Mouse (Mus musculus) limb, embryonic 11.5 days (tissue): ENCODE measurements around the gene Map3k3. TPM values are rescaled to one million over a fixed set of nuclear protein-coding genes. Genes with fewer than 3 reads are reported as not detected.

ENCODE experiments used
- ATAC-seq: fragments of 200-750 bp; cut with Nextera tagmentation; 2 replicates; pipeline ENCODE4 v1.8.0; 2017; ENCODE audit warnings: low read depth; ENCODE audit not compliant: insufficient number of reproducible peaks, low FRiP score, low TSS enrichment
- DNase-seq: peaks from one replicate; pipeline ENCODE4 v3.0.0-alpha.2; 2015; ENCODE audit warnings: low spot score
- H3K27ac ChIP-seq: fragments of 300-500 bp; sonication (generic); replicated peaks from 2 replicates; pipeline ENCODE4 v1.5.1; 2014; ENCODE audit warnings: low read depth, mild to moderate bottlenecking, low read length
- H3K27me3 ChIP-seq: fragments of 300-500 bp; sonication (generic); 2 replicates; pipeline ENCODE4 v1.6.1; 2014; ENCODE audit warnings: mild to moderate bottlenecking, low read length, mixed read lengths; ENCODE audit not compliant: control insufficient read depth, insufficient read depth
- H3K36me3 ChIP-seq: fragments of 300-500 bp; sonication (generic); 2 replicates; pipeline ENCODE4 v1.6.1; 2014; ENCODE audit warnings: mild to moderate bottlenecking, low read length, moderate library complexity, mixed read lengths; ENCODE audit not compliant: control insufficient read depth, insufficient read depth
- H3K4me1 ChIP-seq: fragments of 300-500 bp; sonication (generic); 2 replicates; pipeline ENCODE4 v1.6.1; 2014; ENCODE audit warnings: low read length, mixed read lengths; ENCODE audit not compliant: control insufficient read depth, insufficient read depth
- H3K4me2 ChIP-seq: fragments of 300-500 bp; sonication (generic); 2 replicates; pipeline ENCODE4 v1.6.1; 2014; ENCODE audit warnings: low read depth, mild to moderate bottlenecking, moderate library complexity; ENCODE audit not compliant: severe bottlenecking
- H3K4me3 ChIP-seq: fragments of 300-500 bp; sonication (generic); 2 replicates; pipeline ENCODE4 v1.5.1; 2014; ENCODE audit warnings: low read depth, low read length
- H3K9ac ChIP-seq: fragments of 300-500 bp; sonication (generic); 2 replicates; pipeline ENCODE4 v1.6.1; 2014; ENCODE audit warnings: mild to moderate bottlenecking, low read length
- H3K9me3 ChIP-seq: fragments of 300-500 bp; sonication (generic); 2 replicates; pipeline ENCODE4 v1.6.1; 2016; ENCODE audit warnings: low read length; ENCODE audit not compliant: control insufficient read depth
- WGBS: fragments of 180-500 bp; shearing (Covaris S2); extraction: QIAGEN DNeasy Blood & Tissue Kit; methylation state at CpG from one replicate; pipeline ENCODE4 v1.1.7; 2014; 5-methylcytosine and 5-hydroxymethylcytosine counted together
- polyA plus RNA-seq: library from polyadenylated mRNA; unstranded; fragments of >200 nt; fragmentation: Nextera tagmentation; extraction: Ambion mirVana; gene quantifications from 2 replicates; pipeline ENCODE4 v1.2.1, GENCODE M21; 2014

Gene Map3k3
- polyA plus RNA-seq, 1 experiment from 2014 or later = 20.9 TPM

GRCm38 (mm10) chr11:106178036-106178782 lies 93.8 kb downstream of the Map3k3 start:
- Histone ChIP-seq H3K9me3 (no peaks in the 10 kb centered on the region), H3K4me3 (no peak overlapping the region), H3K4me1 (no peaks in the 10 kb centered on the region), H3K27ac (no peak overlapping the region), H3K36me3 (no peaks in the 10 kb centered on the region), H3K27me3 (no peaks in the 10 kb centered on the region), H3K4me2 (no peak overlapping the region), H3K9ac (no peak overlapping the region)
- ATAC-seq (no peak), DNase-seq (no peak)
- 68% methylated on average over 5 of the region's 5 CpGs for WGBS

- Histone ChIP-seq H3K4me1 (no peaks in the 10 kb centered on the region), H3K9ac (no peak overlapping the region), H3K9me3 (no peaks in the 10 kb centered on the region), H3K27ac (no peak overlapping the region), H3K27me3 (no peaks in the 10 kb centered on the region), H3K4me2 (no peak overlapping the region), H3K4me3 (no peak overlapping the region), H3K36me3 (no peaks in the 10 kb centered on the region)
- no peak for DNase-seq
- no peak for ATAC-seq
- WGBS = 83% methylated on average over 7 of the region's 7 CpGs
Observed at GRCm38 (mm10) chr11:106179711-106180448, 95.5 kb downstream of the Map3k3 start.

- Histone ChIP-seq H3K9ac (no peak overlapping the region), H3K4me3 (no peak overlapping the region), H3K4me2 (no peak overlapping the region), H3K27me3 (no peaks in the 10 kb centered on the region), H3K9me3 (no peaks in the 10 kb centered on the region), H3K36me3 (no peaks in the 10 kb centered on the region), H3K27ac (no peak overlapping the region), H3K4me1 (no peaks in the 10 kb centered on the region)
- WGBS = 88% methylated on average over 2 of the region's 2 CpGs
- DNase-seq = no peak
- ATAC-seq = no peak
Observed at GRCm38 (mm10) chr11:106180449-106180801, 96.0 kb downstream of the Map3k3 start.

GRCm38 (mm10) chr11:106187326-106187725 lies 102.9 kb downstream of the Map3k3 start:
- ATAC-seq (no peak), DNase-seq (no peak)
- no peak overlapping the region for H3K9ac ChIP-seq
- 95% methylated on average over 4 of the region's 4 CpGs for WGBS
- H3K9me3 ChIP-seq = no peaks in the 10 kb centered on the region
- no peaks in the 10 kb centered on the region for H3K4me1 ChIP-seq
- H3K4me3 ChIP-seq = no peak overlapping the region
- no peak overlapping the region for H3K4me2 ChIP-seq
- no peaks in the 10 kb centered on the region for H3K27me3 ChIP-seq
- no peak overlapping the region for H3K27ac ChIP-seq
- no peaks in the 10 kb centered on the region for H3K36me3 ChIP-seq

- no peak overlapping the region for H3K9ac ChIP-seq
- H3K4me1 ChIP-seq = 0 out of 2 replicates have a peak, but pooled peaks cover 2% of the 10 kb centered on the region
- no peak overlapping the region for H3K4me3 ChIP-seq
- DNase-seq (no peak), ATAC-seq (no peak)
- H3K27ac ChIP-seq = no peak overlapping the region
- no peaks in the 10 kb centered on the region for H3K9me3 ChIP-seq
- 96% methylated on average over 3 of the region's 3 CpGs for WGBS
- H3K4me2 ChIP-seq = no peak overlapping the region
- no peaks in the 10 kb centered on the region for H3K36me3 ChIP-seq
- H3K27me3 ChIP-seq = no peaks in the 10 kb centered on the region
Observed at GRCm38 (mm10) chr11:106191716-106192115, 107.3 kb downstream of the Map3k3 start.

GRCm38 (mm10) chr11:106192241-106192640 lies 107.8 kb downstream of the Map3k3 start:
- Histone ChIP-seq H3K9ac (no peak overlapping the region), H3K27me3 (no peaks in the 10 kb centered on the region), H3K9me3 (no peaks in the 10 kb centered on the region), H3K4me3 (no peak overlapping the region), H3K4me2 (no peak overlapping the region; the same call in 1 of the 2 replicates), H3K36me3 (no peaks in the 10 kb centered on the region), H3K4me1 (0 out of 2 replicates have a peak, but pooled peaks cover 2% of the 10 kb centered on the region), H3K27ac (no peak overlapping the region)
- 87% methylated on average over 5 of the region's 5 CpGs for WGBS
- DNase-seq = no peak
- ATAC-seq = no peak

- no peak for DNase-seq
- Histone ChIP-seq H3K4me1 (0 out of 2 replicates have a peak, but pooled peaks cover 2% of the 10 kb centered on the region), H3K36me3 (no peaks in the 10 kb centered on the region; the same call in 1 of the 2 replicates), H3K9ac (peak overlapping the region; percentile 79), H3K4me2 (peak overlapping the region; percentile 59), H3K27me3 (no peaks in the 10 kb centered on the region), H3K27ac (peak overlapping the region; percentile 62; the same call in 1 of the 2 replicates), H3K4me3 (peak overlapping the region; percentile 69), H3K9me3 (no peaks in the 10 kb centered on the region)
- peak; percentile 18; the same call in 1 of the 2 replicates for ATAC-seq
- WGBS = 14% methylated on average over 19 of the region's 19 CpGs
Observed at GRCm38 (mm10) chr11:106192657-106193370, 108.4 kb downstream of the Map3k3 start.
